Mouse (Mus musculus) c-Kit-positive CD71-negative TER-119-negative erythroid progenitor cells, embryonic 14.5 days (primary cell): ENCODE data around the gene Ankrd54.
A peak's percentile ranks its signal among the peaks of the same experiment; 100 is the strongest.
"Not testable (repeated sequence)": the region's sequence is repeated elsewhere in the genome, so short reads cannot be mapped to it uniquely, and the experiment has no call there.

Experiments used
- DNase-seq: peaks from one replicate; pipeline ENCODE4 v3.0.0-alpha.2; 2013; ENCODE audit warnings: low read depth

The Ankrd54 gene

GRCm38 (mm10) chr15:79042721-79043491, 19.8 kb downstream of the Ankrd54 start:
- no peak for DNase-seq

GRCm38 (mm10) chr15:79041585-79041984, 21.1 kb downstream of the Ankrd54 start, which contains the start of gene Galr3:
Galr3 (plus strand) TSS chr15:79041885.
- no peak for DNase-seq

- DNase-seq = peak; percentile 54
These were observed 21.9 kb downstream of the Ankrd54 start for GRCm38 (mm10) chr15:79040501-79041416.

GRCm38 (mm10) chr15:79038853-79039252, 23.8 kb downstream of the Ankrd54 start:
- DNase-seq = peak; percentile 92

GRCm38 (mm10) chr15:79038331-79038730, 24.4 kb downstream of the Ankrd54 start:
- no peak for DNase-seq

GRCm38 (mm10) chr15:79037913-79038328, 24.8 kb downstream of the Ankrd54 start:
- peak; percentile 63 for DNase-seq

GRCm38 (mm10) chr15:79031908-79032307, 30.8 kb downstream of the Ankrd54 start:
- DNase-seq = not testable (repeated sequence)

- DNase-seq = peak; percentile 81
These were observed 31.9 kb downstream of the Ankrd54 start for GRCm38 (mm10) chr15:79030551-79031435.

GRCm38 (mm10) chr15:79029519-79030241, 33.0 kb downstream of the Ankrd54 start:
- DNase-seq = no peak

GRCm38 (mm10) chr15:79028823-79029484, 33.7 kb downstream of the Ankrd54 start:
- DNase-seq = no peak

- DNase-seq = peak; percentile 70
These were observed 34.4 kb downstream of the Ankrd54 start, which contains the start of gene H1f0 for GRCm38 (mm10) chr15:79028237-79028738. H1f0 (plus strand) TSS chr15:79028450.

GRCm38 (mm10) chr15:79027291-79028205, 35.1 kb downstream of the Ankrd54 start:
- no peak for DNase-seq

GRCm38 (mm10) chr15:79026511-79027290, 36.0 kb downstream of the Ankrd54 start:
- no peak for DNase-seq

- no peak for DNase-seq
These were observed 36.9 kb downstream of the Ankrd54 start for GRCm38 (mm10) chr15:79025687-79026308.

- no peak for DNase-seq
These were observed 39.3 kb downstream of the Ankrd54 start for GRCm38 (mm10) chr15:79023366-79023765.

GRCm38 (mm10) chr15:79022671-79023230, 39.9 kb downstream of the Ankrd54 start:
- no peak for DNase-seq

GRCm38 (mm10) chr15:79018886-79019285, 43.8 kb downstream of the Ankrd54 start:
- no peak for DNase-seq
